Mouse (Mus musculus) hindbrain, embryonic 16.5 days (tissue): ENCODE results near the gene Trib3. TPM values are rescaled to one million over a fixed set of nuclear protein-coding genes. Genes with fewer than 3 reads are reported as not detected.

ENCODE experiments used
- ATAC-seq: fragments of 200-750 bp; cut with Nextera tagmentation; 2 replicates; pipeline ENCODE4 v1.8.0; 2017; ENCODE audit warnings: moderate TSS enrichment, moderate library complexity
- H3K27ac ChIP-seq: fragments of 300-500 bp; sonication (generic); 2 replicates; pipeline ENCODE4 v1.5.1; 2014; ENCODE audit warnings: low read depth, mild to moderate bottlenecking, control low read depth, low read length, moderate library complexity
- H3K27me3 ChIP-seq: fragments of 300-500 bp; sonication (generic); replicated peaks from 2 replicates; pipeline ENCODE4 v1.6.1; 2014; ENCODE audit warnings: low read length; ENCODE audit not compliant: control insufficient read depth, insufficient read depth
- H3K36me3 ChIP-seq: fragments of 300-500 bp; sonication (generic); 2 replicates; pipeline ENCODE4 v1.6.1; 2014; ENCODE audit warnings: mild to moderate bottlenecking, low read length, moderate library complexity, mixed read lengths; ENCODE audit not compliant: control insufficient read depth, insufficient read depth
- H3K4me1 ChIP-seq: fragments of 300-500 bp; sonication (generic); 2 replicates; pipeline ENCODE4 v1.6.1; 2014; ENCODE audit warnings: low read depth, low read length; ENCODE audit not compliant: control insufficient read depth, insufficient read depth
- H3K4me2 ChIP-seq: fragments of 300-500 bp; sonication (generic); 2 replicates; pipeline ENCODE4 v1.6.1; 2014; ENCODE audit warnings: mild to moderate bottlenecking, low read length, control low read depth, moderate library complexity
- H3K4me3 ChIP-seq: fragments of 300-500 bp; sonication (generic); 2 replicates; pipeline ENCODE4 v1.5.1; 2014; ENCODE audit warnings: mild to moderate bottlenecking, low read length, control low read depth, moderate library complexity
- H3K9ac ChIP-seq: fragments of 300-500 bp; sonication (generic); 2 replicates; pipeline ENCODE4 v1.6.1; 2014; ENCODE audit warnings: low read depth, mild to moderate bottlenecking, control low read depth, low read length, moderate library complexity
- H3K9me3 ChIP-seq: fragments of 300-500 bp; sonication (generic); 2 replicates; pipeline ENCODE4 v1.6.1; 2014; ENCODE audit warnings: mild to moderate bottlenecking, low read length, moderate library complexity; ENCODE audit not compliant: control insufficient read depth
- WGBS: fragments of 180-500 bp; shearing (Covaris S2); extraction: QIAGEN DNeasy Blood & Tissue Kit; methylation state at CpG from one replicate; pipeline ENCODE4 v1.1.7; 2014; 5-methylcytosine and 5-hydroxymethylcytosine counted together
- polyA plus RNA-seq: library from polyadenylated mRNA; unstranded; fragments of >200 nt; fragmentation: Nextera tagmentation; extraction: Ambion mirVana; gene quantifications from 2 replicates; pipeline ENCODE4 v1.2.1, GENCODE M21; 2015

Trib3 gene
- polyA plus RNA-seq, 1 experiment from 2014 or later, result 2.2 TPM

DNA sequence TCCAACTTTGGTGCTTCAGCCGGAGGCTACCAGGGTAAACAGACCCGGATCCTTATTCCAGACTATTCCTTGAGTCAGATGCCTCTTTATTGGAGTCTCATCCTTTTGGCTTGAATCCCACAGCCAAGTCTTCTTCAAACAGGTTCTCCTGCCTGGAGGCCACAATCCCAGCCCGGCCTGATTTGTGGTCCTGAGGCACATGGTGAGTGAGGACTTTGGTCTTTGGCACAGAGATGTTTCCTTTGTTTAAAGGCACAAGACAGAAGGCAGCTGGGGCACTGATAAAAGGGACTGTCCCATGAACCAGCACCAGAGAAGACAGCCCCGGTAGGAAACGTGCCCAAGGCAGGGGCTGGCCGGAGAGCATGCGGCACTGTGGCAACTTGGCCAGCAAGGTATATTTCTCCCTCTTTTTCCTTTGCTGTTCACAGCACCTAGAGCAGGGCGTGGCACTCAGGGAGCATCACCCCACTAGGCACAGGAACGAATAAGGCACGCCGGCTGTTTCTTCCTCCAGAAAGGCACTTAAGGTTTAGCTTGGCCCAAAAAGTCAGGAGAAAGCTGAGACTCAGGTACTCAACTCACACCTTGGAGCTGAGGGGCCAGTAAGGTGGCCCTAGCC lies 6.1 kb downstream of the Trib3 start:
- H3K4me3 ChIP-seq, result no peak overlapping the region
- no peak overlapping the region for H3K9ac ChIP-seq
- peaks cover 3% of the 10 kb centered on the region; the same call in 1 of the 2 replicates for H3K27me3 ChIP-seq
- no peaks in the 10 kb centered on the region for H3K4me1 ChIP-seq
- WGBS, result 93% methylated on average over 11 of the region's 11 CpGs
- H3K9me3 ChIP-seq, result no peaks in the 10 kb centered on the region
- no peaks in the 10 kb centered on the region for H3K36me3 ChIP-seq
- no peak overlapping the region for H3K27ac ChIP-seq
- no peak for ATAC-seq
- H3K4me2 ChIP-seq, result no peak overlapping the region

DNA sequence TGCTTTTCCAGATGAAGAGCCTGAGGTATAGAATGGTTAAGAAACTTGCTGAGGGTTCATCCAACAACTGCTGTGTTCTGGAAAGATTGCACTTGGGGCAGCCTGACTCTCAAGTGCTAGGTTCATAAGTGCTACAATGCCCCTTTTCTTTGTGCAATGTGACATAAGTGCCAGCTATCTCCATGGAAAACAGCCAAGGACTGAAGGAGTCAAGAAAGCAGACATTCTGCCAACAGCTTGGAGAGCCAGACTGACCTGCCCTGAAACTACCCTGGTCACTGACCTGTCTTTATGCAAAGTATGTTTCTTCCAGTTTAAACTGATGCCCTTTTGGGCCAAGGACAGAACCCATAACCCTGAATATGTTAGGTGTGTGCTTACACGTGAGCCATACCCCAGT lies 7.0 kb downstream of the Trib3 start:
- Histone ChIP-seq H3K9ac (no peak overlapping the region), H3K9me3 (no peaks in the 10 kb centered on the region), H3K4me2 (no peak overlapping the region), H3K4me1 (no peaks in the 10 kb centered on the region), H3K4me3 (no peak overlapping the region), H3K27me3 (peaks cover 3% of the 10 kb centered on the region; the same call in 1 of the 2 replicates), H3K36me3 (no peaks in the 10 kb centered on the region), H3K27ac (no peak overlapping the region)
- ATAC-seq, result no peak
- 96% methylated on average over 1 of the region's 1 CpGs for WGBS

DNA sequence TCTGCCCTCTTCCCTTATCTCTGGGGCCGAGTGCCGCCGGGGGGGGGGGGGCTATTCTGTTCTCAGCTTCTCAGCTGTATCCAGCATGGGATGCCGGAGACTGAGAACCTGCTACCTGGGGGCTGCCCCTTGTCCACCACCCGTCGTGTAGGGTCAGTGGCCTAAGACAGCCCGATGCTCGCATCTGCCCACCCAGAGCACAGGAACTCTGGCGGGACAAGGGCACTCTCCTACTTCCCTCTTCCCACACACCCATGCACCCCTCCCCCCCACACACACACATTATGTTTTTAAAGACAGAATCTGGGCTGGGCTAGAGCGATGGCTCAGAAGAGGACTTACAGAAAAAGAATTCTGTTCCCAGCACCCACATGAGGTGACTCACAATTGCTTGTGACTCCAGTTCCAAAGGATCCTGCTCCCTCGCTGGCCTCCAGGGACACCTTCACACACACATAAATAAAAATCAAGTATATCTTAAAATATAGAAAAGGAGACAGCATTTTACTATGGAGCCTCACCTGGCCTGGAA lies 8.5 kb downstream of the Trib3 start:
- Histone ChIP-seq H3K9me3 (no peaks in the 10 kb centered on the region), H3K4me2 (no peak overlapping the region), H3K4me3 (no peak overlapping the region), H3K9ac (no peak overlapping the region), H3K27ac (no peak overlapping the region), H3K27me3 (peaks cover 3% of the 10 kb centered on the region; the same call in 1 of the 2 replicates), H3K36me3 (no peaks in the 10 kb centered on the region), H3K4me1 (peaks cover 13% of the 10 kb centered on the region)
- 58% methylated on average over 11 of the region's 11 CpGs for WGBS
- ATAC-seq, result no peak

GRCm38 (mm10) chr2:152333345-152334006 lies 10.4 kb downstream of the Trib3 start:
- H3K4me2 ChIP-seq, result no peak overlapping the region
- no peak overlapping the region for H3K9ac ChIP-seq
- 81% methylated on average over 4 of the region's 4 CpGs for WGBS
- H3K4me3 ChIP-seq, result no peak overlapping the region
- peaks cover 3% of the 10 kb centered on the region; the same call in 1 of the 2 replicates for H3K27me3 ChIP-seq
- H3K9me3 ChIP-seq, result no peaks in the 10 kb centered on the region
- H3K36me3 ChIP-seq, result peaks cover 6% of the 10 kb centered on the region
- H3K4me1 ChIP-seq, result peaks cover 18% of the 10 kb centered on the region
- no peak overlapping the region for H3K27ac ChIP-seq
- ATAC-seq, result no peak

GRCm38 (mm10) chr2:152332101-152332825 lies 11.6 kb downstream of the Trib3 start, which contains the start of gene Rbck1:
Gene Rbck1, minus strand, starts transcription at chr2:152332653.
- WGBS, result 0% methylated on average over 39 of the region's 54 CpGs
- H3K27me3 ChIP-seq, result no peaks in the 10 kb centered on the region
- peaks cover 18% of the 10 kb centered on the region for H3K4me1 ChIP-seq
- peak within 1 kb of the TSS; percentile 88 for H3K9ac ChIP-seq
- H3K4me2 ChIP-seq, result peak within 1 kb of the TSS; percentile 93
- peak within 1 kb of the TSS; percentile 92 for H3K27ac ChIP-seq
- peak within 1 kb of the TSS; percentile 81 for H3K4me3 ChIP-seq
- no peaks in the 10 kb centered on the region for H3K9me3 ChIP-seq
- H3K36me3 ChIP-seq, result peaks cover 9% of the 10 kb centered on the region
- ATAC-seq, result peak; percentile 97

GRCm38 (mm10) chr2:152330858-152331423 lies 12.9 kb downstream of the Trib3 start:
- no peak for ATAC-seq
- WGBS, result 73% methylated on average over 7 of the region's 7 CpGs

GRCm38 (mm10) chr2:152327980-152328379 lies 15.9 kb downstream of the Trib3 start:
- peaks cover 32% of the 10 kb centered on the region for H3K36me3 ChIP-seq
- H3K9ac ChIP-seq, result no peak overlapping the region
- H3K4me3 ChIP-seq, result no peak overlapping the region
- H3K27me3 ChIP-seq, result no peaks in the 10 kb centered on the region
- ATAC-seq, result no peak
- H3K4me1 ChIP-seq, result peaks cover 18% of the 10 kb centered on the region
- H3K9me3 ChIP-seq, result no peaks in the 10 kb centered on the region
- H3K27ac ChIP-seq, result no peak overlapping the region
- WGBS, result 83% methylated on average over 5 of the region's 5 CpGs
- H3K4me2 ChIP-seq, result no peak overlapping the region

More at GRCm38 (mm10) chr2:152330858-152331423, 12.9 kb downstream of the Trib3 start:
- H3K4me2 ChIP-seq, result peak overlapping the region; percentile 93
- H3K27ac ChIP-seq, result no peak overlapping the region
- H3K9ac ChIP-seq, result no peak overlapping the region
- peaks cover 18% of the 10 kb centered on the region for H3K4me1 ChIP-seq
- peaks cover 15% of the 10 kb centered on the region for H3K36me3 ChIP-seq
- peak overlapping the region; percentile 81 for H3K4me3 ChIP-seq
- no peaks in the 10 kb centered on the region for H3K9me3 ChIP-seq
- no peaks in the 10 kb centered on the region for H3K27me3 ChIP-seq

DNA sequence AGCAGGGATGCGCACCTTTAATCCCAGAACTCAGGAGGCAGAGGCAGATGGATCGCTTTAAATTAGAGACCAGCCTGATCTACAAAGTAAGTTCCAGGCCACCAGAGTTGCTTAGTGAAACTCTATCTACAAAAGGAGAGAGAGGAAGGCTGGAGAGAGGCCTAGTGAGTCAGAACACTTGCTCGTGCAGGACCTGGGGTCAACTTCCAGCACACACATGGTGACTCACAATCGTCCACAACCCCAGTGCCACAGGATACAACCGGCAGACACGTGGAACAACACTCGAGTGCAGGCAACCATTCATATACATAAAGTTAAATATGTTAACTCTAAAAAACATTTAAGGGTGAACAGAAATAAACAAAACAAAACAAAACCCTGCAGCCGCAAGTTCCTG lies 17.2 kb downstream of the Trib3 start:
- WGBS, result 93% methylated on average over 8 of the region's 8 CpGs
- no peak for ATAC-seq
- Histone ChIP-seq H3K36me3 (peaks cover 32% of the 10 kb centered on the region), H3K27ac (no peak overlapping the region), H3K4me2 (no peak overlapping the region), H3K9me3 (no peaks in the 10 kb centered on the region), H3K9ac (no peak overlapping the region), H3K4me1 (peaks cover 18% of the 10 kb centered on the region), H3K4me3 (no peak overlapping the region), H3K27me3 (no peaks in the 10 kb centered on the region)
